14 mouse cellular contexts compared by ENCODE assay signal in genomic region chr4:143383646-143384045, GRCm38 (mm10). TPM values are rescaled to one million over a fixed set of nuclear protein-coding genes. Genes with fewer than 3 reads are reported as not detected.
DNase-seq lines count a peak whose midpoint lies in the region; ATAC-seq and TF ChIP-seq lines count a peak whose summit lies in the region.
"Had no signal": no experiment of that assay in that cellular context is flagged by ENCODE, and none has a peak within 500 bp of the region (broad histone marks: within the 10 kb centered on the region; RNA-seq: fewer than 3 reads in every experiment).

No protein-coding gene starts in this region.

- no peaks in the 10 kb centered on the region for H3K9me3 ChIP-seq in kidney, embryonic 16.5 days (ENCODE audit: low read length)
- H3K9me3 ChIP-seq: midbrain, embryonic 12.5 days had no signal

- H3K27ac ChIP-seq in kidney, embryonic 16.5 days (ENCODE audit: low read length), result no peak overlapping the region
- H3K27ac ChIP-seq in testis, adult 2 months (ENCODE audit: control insufficient read depth, insufficient read depth, low read depth, low read length), result no peak overlapping the region
- H3K27ac ChIP-seq: midbrain, embryonic 12.5 days had no signal

- H3K4me2 ChIP-seq in kidney, embryonic 16.5 days (replicated peaks; ENCODE audit: low read depth, low read length), result no peak overlapping the region
- H3K4me2 ChIP-seq: midbrain, embryonic 12.5 days had no signal

- TF ChIP-seq CTCF in testis, adult 2 months (IDR thresholded peaks at IDR 0.05; ENCODE audit: control insufficient read depth, insufficient read depth, insufficient replicate concordance, low read depth, low read length), result peak; percentile 18; the same call in 1 of the 2 replicates

- no peak for TF ChIP-seq POLR2A in testis, adult 2 months (IDR thresholded peaks at IDR 0.05; ENCODE audit: control insufficient read depth, low read depth, low read length)

- H3K36me3 ChIP-seq in kidney, embryonic 16.5 days (ENCODE audit: insufficient read depth, low read length), result no peaks in the 10 kb centered on the region
- no peaks in the 10 kb centered on the region for H3K36me3 ChIP-seq in testis, adult 2 months (ENCODE audit: control insufficient read depth, insufficient read depth, low read length)
- H3K36me3 ChIP-seq: midbrain, embryonic 12.5 days had no signal

- no peak overlapping the region for H3K9ac ChIP-seq in kidney, embryonic 16.5 days (replicated peaks; ENCODE audit: low read length)
- H3K9ac ChIP-seq: midbrain, embryonic 12.5 days had no signal

- 42% methylated on average over 4 of the region's 4 CpGs for WGBS in kidney, embryonic 16.5 days

- H3K4me1 ChIP-seq in kidney, embryonic 16.5 days (ENCODE audit: insufficient read depth, low read length), result no peaks in the 10 kb centered on the region
- H3K4me1 ChIP-seq in testis, adult 2 months (ENCODE audit: control insufficient read depth, insufficient read depth, low read length), result peaks cover 4% of the 10 kb centered on the region

- H3K27me3 ChIP-seq in kidney, embryonic 16.5 days (ENCODE audit: insufficient read depth, low read length), result peaks cover 7% of the 10 kb centered on the region; the same call in 1 of the 2 replicates
- no peaks in the 10 kb centered on the region for H3K27me3 ChIP-seq in testis, adult 2 months (ENCODE audit: control insufficient read depth, insufficient read depth, low read length)
- H3K27me3 ChIP-seq: midbrain, embryonic 12.5 days had no signal

- no peak overlapping the region for H3K4me3 ChIP-seq in kidney, embryonic 16.5 days (ENCODE audit: low read length)
- no peak overlapping the region for H3K4me3 ChIP-seq in testis, adult 2 months (ENCODE audit: control insufficient read depth, low read depth, low read length)
- H3K4me3 ChIP-seq: erythroblast, embryonic 14.5 days; midbrain, embryonic 12.5 days had no signal

- peak; percentile 40 to 61 for DNase-seq in cerebellum, postnatal 10 days
- DNase-seq in kidney, postnatal 4 days, result peak; percentile 47 to 49
- DNase-seq in testis, postnatal 14 days (ENCODE audit: low spot score), result no peak
- DNase-seq in testis, postnatal 10 days (ENCODE audit: low spot score), result peak; percentile 54
- no peak for DNase-seq in heart, postnatal 10 days
- DNase-seq: cerebellum, adult 11 months; gastrocnemius, postnatal 36 days had no signal

- no peak for ATAC-seq in cerebellum, adult (ENCODE audit: insufficient number of reproducible peaks, low FRiP score, low TSS enrichment)
- no peak for ATAC-seq in kidney, embryonic 16.5 days (ENCODE audit: low FRiP score, low TSS enrichment)

- intact Hi-C loops in heart, postnatal 10 days (cut with DNase I), result loop anchor here (5.0 kb wide), 2 partner anchors 126 to 356 kb away; no protein-coding TSS in a partner anchor

RNA-seq across cellular contexts. Expression of gene Pramel1, which starts 10.6 kb away (rescaled TPM):
- polyA plus RNA-seq in kidney, embryonic 16.5 days (2015; fragmentation: Nextera tagmentation; extraction: Ambion mirVana), result not detected in 2 replicates
- 9.3 and 12.3 TPM in 2 replicates for polyA plus RNA-seq in testis, adult 2 months (2012; rRNA removed)
- total RNA-seq in heart, postnatal 10 days (2021), result not detected
- total RNA-seq: gastrocnemius, postnatal 36 days; liver, adult 2 months had no signal
- polyA plus RNA-seq: C2C12; erythroblast, embryonic 14.5 days; liver, adult 2 months; midbrain, embryonic 12.5 days had no signal

RNA-seq across cellular contexts. Expression of gene Pramef8, which starts 28.6 kb away (rescaled TPM):
- polyA plus RNA-seq in kidney, embryonic 16.5 days (2015; fragmentation: Nextera tagmentation; extraction: Ambion mirVana), result 21.5 and 23.4 TPM in 2 replicates
- 9.8 and 10.3 TPM in 2 replicates for polyA plus RNA-seq in testis, adult 2 months (2012; rRNA removed)
- total RNA-seq in heart, postnatal 10 days (2021), result 1 to 10 TPM; 9.4 to 9.7 TPM

RNA-seq across cellular contexts. Expression of gene Lrrc38, which starts 34.1 kb away (rescaled TPM):
- polyA plus RNA-seq in kidney, embryonic 16.5 days (2015; fragmentation: Nextera tagmentation; extraction: Ambion mirVana), result 0.06 and 0.12 TPM in 2 replicates
- polyA plus RNA-seq in testis, adult 2 months (2012; rRNA removed), result 0.31 and 0.35 TPM in 2 replicates
- total RNA-seq in heart, postnatal 10 days (2021), result under 1 TPM in 1 of 2 experiments, not detected in 1; 0.14 TPM
- total RNA-seq: liver, adult 2 months had no signal
- polyA plus RNA-seq: C2C12; erythroblast, embryonic 14.5 days; liver, adult 2 months had no signal

Comparison
In these comparisons a context has a peak if more than half of its experiments do, and no peak if none do; other contexts are left out.
1. DNase-seq: peak in cerebellum, postnatal 10 days (2 of 2), kidney, postnatal 4 days (2 of 2) and testis, postnatal 10 days (single experiment); none in testis, postnatal 14 days (single experiment) and heart, postnatal 10 days (0 of 2).
2. RNA of gene Pramel1, which starts 10.6 kb away (polyA plus RNA-seq): 9.3 to 12.3 TPM in testis, adult 2 months; not detected in kidney, embryonic 16.5 days; every median in the first group is over 10 times any median in the second.